Mouse (Mus musculus) stomach, embryonic 14.5 days (tissue): Measurements from ENCODE around the gene Il12rb1. TPM values are rescaled to one million over a fixed set of nuclear protein-coding genes. Genes with fewer than 3 reads are reported as not detected.
A peak's percentile ranks its signal among the peaks of the same experiment; 100 is the strongest.

Source experiments
- ATAC-seq: fragments of 200-750 bp; cut with Nextera tagmentation; 2 replicates; pipeline ENCODE4 v1.8.0; 2017; ENCODE audit warnings: low read depth, moderate TSS enrichment; ENCODE audit not compliant: insufficient number of reproducible peaks, insufficient read depth, low FRiP score
- H3K27ac ChIP-seq: fragments of 300-500 bp; sonication (generic); 2 replicates; pipeline ENCODE4 v1.5.1; 2014; ENCODE audit warnings: mild to moderate bottlenecking, low read length, moderate library complexity, mixed read lengths
- H3K27me3 ChIP-seq: fragments of 300-500 bp; sonication (generic); 2 replicates; pipeline ENCODE4 v1.6.1; 2014; ENCODE audit warnings: low read length, control low read depth, mixed read lengths; ENCODE audit not compliant: control insufficient read depth, insufficient read depth
- H3K36me3 ChIP-seq: fragments of 300-500 bp; sonication (generic); 2 replicates; pipeline ENCODE4 v1.6.1; 2014; ENCODE audit warnings: mild to moderate bottlenecking, control low read depth, low read length, moderate library complexity, mixed read lengths; ENCODE audit not compliant: control insufficient read depth, insufficient read depth
- H3K4me1 ChIP-seq: fragments of 300-500 bp; sonication (generic); 2 replicates; pipeline ENCODE4 v1.6.1; 2014; ENCODE audit warnings: low read length, control low read depth, mixed read lengths; ENCODE audit not compliant: control insufficient read depth, insufficient read depth
- H3K4me2 ChIP-seq: fragments of 300-500 bp; sonication (generic); replicated peaks from 2 replicates; pipeline ENCODE4 v1.6.1; 2014; ENCODE audit warnings: low read depth, low read length, control low read depth
- H3K4me3 ChIP-seq: fragments of 300-500 bp; sonication (generic); 2 replicates; pipeline ENCODE4 v1.5.1; 2014; ENCODE audit warnings: low read depth, low read length, control low read depth
- H3K9ac ChIP-seq: fragments of 300-500 bp; sonication (generic); replicated peaks from 2 replicates; pipeline ENCODE4 v1.6.1; 2014; ENCODE audit warnings: low read depth, mild to moderate bottlenecking, control low read depth, low read length, moderate library complexity, mixed read lengths
- H3K9me3 ChIP-seq: fragments of 300-500 bp; sonication (generic); 2 replicates; pipeline ENCODE4 v1.6.1; 2016; ENCODE audit warnings: low read depth, low read length, control low read depth; ENCODE audit not compliant: control insufficient read depth
- WGBS: fragments of 180-500 bp; shearing (Covaris S2); extraction: QIAGEN DNeasy Blood & Tissue Kit; methylation state at CpG from one replicate; pipeline ENCODE4 v1.1.7; 2014; 5-methylcytosine and 5-hydroxymethylcytosine counted together
- polyA plus RNA-seq: library from polyadenylated mRNA; unstranded; fragments of >200 nt; fragmentation: Nextera tagmentation; extraction: Ambion mirVana; gene quantifications from 2 replicates; pipeline ENCODE4 v1.2.1, GENCODE M21; 2014

Gene Il12rb1
- polyA plus RNA-seq, 1 experiment from 2014 or later: not detected

DNA sequence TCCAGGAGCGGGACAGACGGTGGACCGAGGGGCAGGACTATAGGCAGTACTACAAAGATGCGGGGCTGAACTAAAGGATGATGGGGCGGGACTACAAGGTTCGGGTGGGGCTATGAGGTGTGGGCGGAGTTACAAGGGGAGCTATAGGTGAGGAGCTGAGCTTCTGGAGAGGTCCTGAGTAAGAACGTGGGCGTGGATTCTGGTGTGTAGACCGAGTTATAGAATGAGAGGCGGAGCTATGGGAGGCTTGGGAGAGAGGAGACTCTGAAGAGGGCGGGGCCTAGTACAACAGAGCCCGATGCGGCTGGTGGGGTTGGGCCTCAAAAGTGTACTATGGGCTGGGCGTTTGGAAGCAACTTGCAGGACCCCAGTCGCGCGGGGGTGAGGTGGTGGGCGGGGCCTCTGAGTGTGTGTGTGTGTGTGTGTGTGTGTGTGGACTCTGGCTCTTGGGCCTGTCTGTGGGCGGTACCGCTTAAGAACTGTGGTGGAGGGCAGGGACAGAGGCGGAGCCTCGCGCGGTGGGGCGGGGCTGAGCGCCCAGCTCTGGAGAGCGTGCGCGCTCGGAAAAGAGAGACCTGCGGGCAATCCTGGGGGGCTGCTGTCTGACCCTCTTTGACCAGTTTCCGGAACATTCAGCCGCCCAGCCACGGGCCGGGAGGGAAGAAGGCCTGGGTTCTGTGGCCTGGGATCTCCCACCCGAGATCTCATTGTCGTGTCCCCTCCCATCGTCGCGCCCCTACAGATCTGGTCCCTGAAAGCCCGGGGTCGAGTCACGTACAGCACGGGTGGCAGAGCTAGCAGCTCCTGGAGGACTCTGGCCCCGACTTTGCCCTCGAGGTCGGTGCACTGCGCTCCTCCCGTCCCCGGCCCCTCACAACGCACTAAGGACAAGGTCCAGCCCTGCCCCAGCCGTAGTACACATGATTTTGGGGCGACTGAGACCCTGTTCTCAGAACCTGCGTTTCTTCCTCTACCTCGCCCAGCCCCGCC lies 10.9 kb upstream of the Il12rb1 start:
- H3K9ac ChIP-seq: peak overlapping the region; percentile 28; the same call in 1 of the 2 replicates
- H3K4me1 ChIP-seq: peaks cover 11% of the 10 kb centered on the region; the same call in 1 of the 2 replicates
- no peaks in the 10 kb centered on the region for H3K9me3 ChIP-seq
- peaks cover 19% of the 10 kb centered on the region for H3K27me3 ChIP-seq
- under 1% methylated on average over 49 of the region's 57 CpGs for WGBS
- peak overlapping the region; percentile 27; the same call in 1 of the 2 replicates for H3K27ac ChIP-seq
- ATAC-seq: peak; percentile 89
- H3K4me3 ChIP-seq: peak overlapping the region; percentile 46
- peak overlapping the region; percentile 94 for H3K4me2 ChIP-seq
- no peaks in the 10 kb centered on the region for H3K36me3 ChIP-seq

DNA sequence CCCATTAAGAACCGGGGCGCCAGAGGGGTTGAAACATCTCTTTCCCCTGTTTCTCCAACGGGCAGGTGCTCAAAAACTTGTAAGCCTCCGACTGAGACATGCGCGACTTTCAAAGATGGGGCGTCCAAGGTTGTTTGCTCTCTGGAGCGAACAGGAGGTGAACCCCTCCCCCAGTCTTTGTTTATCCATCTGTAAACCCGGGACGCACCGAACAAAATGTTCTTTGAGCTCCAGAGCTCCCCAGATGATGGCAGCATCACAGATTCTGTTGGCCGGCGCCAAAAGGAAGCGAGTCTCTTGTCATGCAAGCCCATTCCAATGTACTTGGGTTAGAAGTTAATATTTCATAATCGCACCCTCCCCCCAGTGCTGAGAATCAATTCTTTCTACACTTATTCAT lies 10.0 kb upstream of the Il12rb1 start:
- Histone ChIP-seq H3K27me3 (peaks cover 20% of the 10 kb centered on the region), H3K36me3 (no peaks in the 10 kb centered on the region), H3K27ac (no peak overlapping the region), H3K9ac (no peak overlapping the region), H3K4me1 (peaks cover 4% of the 10 kb centered on the region; the same call in 1 of the 2 replicates), H3K4me2 (peak overlapping the region; percentile 94), H3K9me3 (no peaks in the 10 kb centered on the region), H3K4me3 (peak overlapping the region; percentile 46)
- no peak for ATAC-seq
- WGBS: 14% methylated on average over 15 of the region's 15 CpGs

DNA sequence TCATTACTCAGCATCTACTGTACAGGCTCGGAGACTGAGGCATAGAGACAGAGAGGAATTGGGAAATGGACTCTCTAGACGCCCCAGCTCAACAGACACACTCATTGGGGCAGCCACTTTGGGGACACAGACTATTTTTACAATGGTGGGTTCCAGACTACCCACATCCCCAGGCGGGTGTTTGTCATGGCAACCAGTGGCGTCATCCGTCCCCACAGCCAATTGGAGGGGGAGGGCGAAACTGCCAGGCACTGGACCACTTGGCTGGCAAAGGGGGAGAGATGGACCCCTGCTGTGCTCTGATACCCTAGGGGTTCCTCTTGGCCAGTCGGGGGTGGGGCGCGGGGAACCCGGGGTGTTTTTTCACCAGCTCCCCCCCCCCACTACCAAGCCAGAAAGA lies 7.6 kb upstream of the Il12rb1 start:
- H3K36me3 ChIP-seq: no peaks in the 10 kb centered on the region
- no peak overlapping the region for H3K9ac ChIP-seq
- H3K27ac ChIP-seq: no peak overlapping the region
- peaks cover 15% of the 10 kb centered on the region for H3K4me1 ChIP-seq
- H3K27me3 ChIP-seq: peaks cover 27% of the 10 kb centered on the region
- no peak overlapping the region for H3K4me2 ChIP-seq
- H3K9me3 ChIP-seq: no peaks in the 10 kb centered on the region
- ATAC-seq: no peak
- WGBS: 63% methylated on average over 10 of the region's 10 CpGs
- H3K4me3 ChIP-seq: no peak overlapping the region

DNA sequence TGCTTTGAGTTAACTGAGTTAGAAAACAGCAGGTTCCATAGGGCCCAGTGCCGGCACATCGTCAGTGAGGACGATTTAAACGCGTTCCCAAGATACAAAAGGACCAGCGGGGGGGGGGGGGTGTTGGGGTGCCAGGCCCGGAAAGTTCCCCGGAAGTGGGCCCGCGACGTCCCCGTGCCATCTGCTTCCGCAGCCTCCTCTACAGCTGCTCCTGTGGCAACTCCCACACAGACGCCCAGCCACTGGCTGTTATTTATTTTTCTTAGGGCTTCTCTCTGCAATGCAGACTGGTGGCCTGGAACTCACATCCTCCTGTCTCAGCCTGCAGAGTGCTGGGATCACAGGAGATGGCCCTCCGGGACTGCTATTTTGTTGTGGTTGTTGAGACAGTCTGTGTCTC lies 7.1 kb upstream of the Il12rb1 start:
- 35% methylated on average over 15 of the region's 15 CpGs for WGBS
- Histone ChIP-seq H3K9ac (no peak overlapping the region), H3K27ac (no peak overlapping the region), H3K4me1 (peaks cover 15% of the 10 kb centered on the region), H3K27me3 (peaks cover 27% of the 10 kb centered on the region), H3K9me3 (no peaks in the 10 kb centered on the region), H3K4me2 (no peak overlapping the region), H3K4me3 (no peak overlapping the region), H3K36me3 (no peaks in the 10 kb centered on the region)
- ATAC-seq: no peak

DNA sequence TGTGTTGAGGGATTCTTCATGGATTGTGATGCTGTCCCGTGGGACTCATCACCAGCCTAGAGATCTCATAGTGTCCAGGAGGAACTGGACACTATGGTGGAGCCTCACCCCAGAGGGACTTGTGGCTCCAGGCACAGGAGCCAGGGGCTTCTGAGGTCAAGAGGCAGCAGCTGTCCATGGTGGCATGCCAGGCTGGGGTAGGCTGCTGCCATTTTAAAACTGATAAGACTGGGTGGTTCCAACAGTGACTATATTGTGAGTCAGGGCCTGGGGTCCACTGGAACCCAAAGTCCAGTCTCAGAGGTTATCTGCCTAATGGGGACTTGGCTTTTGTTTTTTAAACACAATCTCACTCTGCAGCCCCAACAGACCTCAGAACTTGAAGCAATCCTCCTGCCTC lies 6.4 kb upstream of the Il12rb1 start:
- H3K4me2 ChIP-seq: no peak overlapping the region
- H3K9ac ChIP-seq: no peak overlapping the region
- H3K27ac ChIP-seq: no peak overlapping the region
- no peaks in the 10 kb centered on the region for H3K36me3 ChIP-seq
- WGBS: 75% methylated on average over 1 of the region's 1 CpGs
- no peaks in the 10 kb centered on the region for H3K9me3 ChIP-seq
- no peak overlapping the region for H3K4me3 ChIP-seq
- H3K27me3 ChIP-seq: peaks cover 27% of the 10 kb centered on the region
- peaks cover 15% of the 10 kb centered on the region for H3K4me1 ChIP-seq
- ATAC-seq: no peak

DNA sequence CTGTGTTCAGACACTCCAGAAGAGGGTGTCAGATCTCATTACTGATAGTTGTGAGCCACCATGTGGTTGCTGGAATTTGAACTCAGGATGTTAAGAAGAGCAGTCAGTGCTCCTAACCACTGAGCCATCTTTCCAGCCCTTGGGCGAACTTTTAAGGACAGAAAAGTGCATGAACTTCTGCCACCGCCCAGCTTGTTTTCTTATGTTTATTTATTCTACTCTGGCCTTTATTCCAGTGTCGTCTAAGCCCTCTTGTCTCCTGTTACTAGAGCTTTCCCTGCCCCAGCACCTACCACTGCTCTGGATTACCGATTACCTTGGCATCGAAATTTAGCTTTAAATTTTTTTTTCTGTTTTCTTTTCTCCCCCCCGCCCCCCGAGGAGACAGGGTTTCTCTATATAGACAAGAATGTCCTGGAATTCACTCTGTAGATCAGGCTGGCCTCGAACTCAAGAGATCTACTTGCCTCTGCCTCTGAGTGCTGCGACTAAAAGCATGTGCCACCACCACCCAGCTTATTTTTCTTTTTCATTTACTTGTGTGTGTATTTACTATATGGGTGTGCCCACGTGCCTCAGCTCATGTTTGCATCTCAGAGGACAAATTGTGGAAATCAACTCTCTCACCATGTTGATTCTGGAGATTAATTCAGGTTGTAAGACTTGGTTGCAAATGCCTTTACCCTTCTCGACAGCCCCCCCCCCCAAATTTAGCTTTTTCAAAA lies 5.3 kb upstream of the Il12rb1 start:
- peaks cover 27% of the 10 kb centered on the region for H3K27me3 ChIP-seq
- H3K4me2 ChIP-seq: no peak overlapping the region; the same call in 1 of the 2 replicates
- no peaks in the 10 kb centered on the region for H3K36me3 ChIP-seq
- H3K27ac ChIP-seq: no peak overlapping the region
- no peak overlapping the region for H3K9ac ChIP-seq
- WGBS: 52% methylated on average over 11 of the region's 11 CpGs
- H3K4me3 ChIP-seq: no peak overlapping the region
- H3K4me1 ChIP-seq: peaks cover 11% of the 10 kb centered on the region
- ATAC-seq: no peak
- no peaks in the 10 kb centered on the region for H3K9me3 ChIP-seq

DNA sequence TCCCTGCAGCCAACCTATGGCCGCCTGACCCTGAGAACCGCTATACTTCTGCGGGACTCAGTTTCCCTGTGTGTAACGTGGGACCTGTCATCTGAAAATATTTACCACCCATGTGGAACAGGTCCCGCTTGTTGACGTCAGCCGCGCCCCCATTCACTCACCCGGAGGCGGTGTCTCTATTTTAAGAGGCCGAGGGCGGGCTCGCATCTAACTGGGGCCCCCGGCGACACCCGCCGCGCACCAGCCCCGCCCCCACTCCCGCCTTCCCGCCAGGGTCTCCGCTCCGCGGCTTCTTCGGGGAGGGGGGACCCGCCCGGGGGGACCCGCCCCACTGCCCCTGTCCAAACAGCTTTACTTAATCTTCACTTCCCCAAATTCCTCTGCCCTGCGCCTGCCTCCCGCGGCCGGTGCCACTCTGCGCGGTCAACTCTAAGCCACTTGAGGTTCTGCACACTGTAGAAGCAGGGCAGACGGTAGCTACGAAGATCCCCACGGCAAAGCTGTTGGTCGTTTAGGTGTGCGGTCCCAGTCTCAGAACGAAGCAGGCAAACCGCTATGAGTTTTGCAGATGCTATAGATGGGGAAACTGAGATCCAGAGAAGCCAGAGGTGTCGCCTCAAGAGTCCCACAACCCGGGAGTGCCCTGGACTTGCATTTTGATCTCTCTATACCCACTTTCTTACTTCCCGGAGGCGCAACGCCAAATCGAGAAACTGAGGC lies 4.3 kb upstream of the Il12rb1 start:
- Histone ChIP-seq H3K4me3 (peak overlapping the region; percentile 44), H3K4me1 (peaks cover 11% of the 10 kb centered on the region), H3K9ac (no peak overlapping the region), H3K9me3 (no peaks in the 10 kb centered on the region), H3K27me3 (peaks cover 17% of the 10 kb centered on the region; the same call in 1 of the 2 replicates), H3K36me3 (no peaks in the 10 kb centered on the region), H3K27ac (no peak overlapping the region), H3K4me2 (peak overlapping the region; percentile 96)
- 0 out of 2 replicates have a peak, but pooled peaks have one; percentile 23 for ATAC-seq
- 2% methylated on average over 45 of the region's 47 CpGs for whole genome bisulfite sequencing
